Mouse (Mus musculus) gastrocnemius, postnatal 4 days (tissue): Measurements from ENCODE around the gene Epb41l2. TPM values are rescaled to one million over a fixed set of nuclear protein-coding genes. Genes with fewer than 3 reads are reported as not detected.

Experiments
- DNase-seq, 2 experiments: peaks; one replicate each; pipeline ENCODE4 v3.0.0; 2021 to 2022; ENCODE audit warnings: low spot score in 2 of 2, mixed read lengths in 2 of 2
- total RNA-seq, 2 experiments: library from RNA; stranded (reverse); gene quantifications; 2 replicates each; pipeline ENCODE4 v1.2.3; 2021

Gene Epb41l2
- total RNA-seq, 2 experiments from 2014 or later, result 169 to 187 TPM

DNA sequence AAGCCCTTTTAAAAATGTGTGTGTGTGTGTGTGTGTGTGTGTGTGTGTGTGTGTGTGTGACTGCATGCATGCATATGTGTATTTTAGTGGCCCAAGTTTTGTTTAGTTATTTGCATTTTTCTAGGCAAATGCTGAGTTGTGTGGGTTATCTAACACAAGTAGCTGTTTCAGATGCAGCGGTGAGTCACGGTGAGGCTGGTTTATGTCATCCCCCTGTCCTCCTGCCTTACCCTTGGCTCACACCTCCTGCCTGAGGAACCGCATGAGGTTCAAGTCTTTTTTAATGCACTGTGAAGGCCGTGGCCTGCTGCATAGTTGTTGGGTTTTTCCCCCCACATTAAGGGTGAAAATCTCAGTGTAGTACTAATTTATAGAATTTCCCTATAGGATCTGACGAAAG, 73.3 kb downstream of the Epb41l2 start:
- no peak for DNase-seq

DNA sequence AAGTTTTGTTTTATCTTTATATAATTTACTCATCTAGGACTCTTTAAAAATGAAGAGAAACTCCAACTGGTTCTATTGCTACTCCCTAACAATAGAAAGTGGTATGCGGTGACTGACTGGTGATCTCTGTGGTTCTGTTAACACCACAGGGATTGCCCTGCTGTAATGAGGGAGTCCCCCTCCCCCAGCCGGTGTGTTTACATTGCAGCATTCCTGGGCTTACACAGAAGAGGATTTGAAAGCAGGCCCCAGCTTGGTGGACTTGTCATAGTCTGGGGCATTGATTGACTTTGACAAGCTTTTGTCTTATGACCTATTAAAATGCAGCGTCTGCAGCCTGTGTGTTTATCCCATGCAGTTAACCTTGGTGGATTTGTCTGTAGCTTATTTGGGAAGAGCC, 73.9 kb downstream of the Epb41l2 start:
- DNase-seq, result no peak

DNA sequence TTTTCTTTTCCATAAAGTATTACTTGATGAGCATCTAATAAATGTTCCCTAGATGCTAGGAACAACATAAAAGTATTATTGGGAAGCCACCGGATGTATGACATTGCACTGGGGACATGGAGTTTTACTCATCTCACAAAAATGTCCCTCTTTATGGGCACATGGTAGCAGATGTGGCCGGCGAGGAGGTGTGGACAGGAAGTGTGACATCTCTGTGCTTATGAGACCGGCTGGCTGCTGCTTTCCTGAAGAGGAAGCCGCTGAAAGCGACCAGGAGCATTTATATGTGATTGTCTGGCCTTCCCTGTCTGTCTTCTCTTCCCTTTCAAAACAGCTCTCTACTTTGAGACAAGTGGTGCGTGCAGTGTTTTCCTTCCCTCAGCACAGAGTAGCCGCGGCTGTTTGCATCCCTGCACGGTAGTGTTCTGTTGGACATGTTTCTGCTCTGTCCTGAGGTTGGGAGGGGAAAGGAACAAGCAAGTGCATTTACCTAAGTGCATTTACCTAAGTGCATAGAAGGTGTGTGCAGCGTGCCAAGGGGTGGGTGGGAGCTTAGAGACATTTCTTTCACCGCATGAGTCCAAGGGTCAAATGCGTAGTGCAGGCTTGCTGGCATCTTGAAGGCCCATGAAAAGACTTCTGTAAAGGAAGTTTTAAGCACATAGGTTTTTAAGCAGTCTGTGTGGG, 74.9 kb downstream of the Epb41l2 start:
- DNase-seq, result no peak

DNA sequence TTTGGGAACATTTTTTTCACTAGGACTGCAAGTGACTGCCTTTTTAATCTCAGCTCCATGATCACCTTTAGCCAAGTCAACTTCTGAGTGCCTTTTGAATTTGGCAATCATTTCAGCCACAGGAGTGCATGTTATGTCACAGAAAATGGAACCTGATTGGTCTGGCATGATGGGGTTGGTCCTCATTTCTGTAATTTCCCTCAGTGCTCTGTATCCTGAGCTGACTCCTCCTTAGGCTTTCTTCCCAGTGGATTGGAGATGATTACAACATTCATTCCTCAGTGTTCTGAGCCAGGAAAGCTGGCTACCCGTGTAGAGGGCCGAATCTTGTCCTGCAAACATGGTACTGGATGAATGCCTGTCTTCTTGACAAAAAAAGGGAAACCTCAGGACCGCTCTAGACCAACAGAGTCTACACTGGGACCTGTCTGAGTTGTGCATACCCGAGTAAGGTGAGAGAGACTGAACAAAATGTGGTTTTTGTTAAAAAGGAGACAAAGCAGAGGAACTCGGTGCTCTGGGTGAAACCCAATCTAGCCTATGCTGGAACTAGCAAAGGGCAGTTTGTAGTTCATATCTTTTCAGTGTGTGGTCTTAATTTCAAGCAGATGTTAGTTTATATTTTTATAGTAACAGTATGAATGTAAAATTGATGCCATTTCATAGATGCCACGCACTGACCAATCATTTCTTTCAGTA, 77.3 kb downstream of the Epb41l2 start:
- no peak for DNase-seq

DNA sequence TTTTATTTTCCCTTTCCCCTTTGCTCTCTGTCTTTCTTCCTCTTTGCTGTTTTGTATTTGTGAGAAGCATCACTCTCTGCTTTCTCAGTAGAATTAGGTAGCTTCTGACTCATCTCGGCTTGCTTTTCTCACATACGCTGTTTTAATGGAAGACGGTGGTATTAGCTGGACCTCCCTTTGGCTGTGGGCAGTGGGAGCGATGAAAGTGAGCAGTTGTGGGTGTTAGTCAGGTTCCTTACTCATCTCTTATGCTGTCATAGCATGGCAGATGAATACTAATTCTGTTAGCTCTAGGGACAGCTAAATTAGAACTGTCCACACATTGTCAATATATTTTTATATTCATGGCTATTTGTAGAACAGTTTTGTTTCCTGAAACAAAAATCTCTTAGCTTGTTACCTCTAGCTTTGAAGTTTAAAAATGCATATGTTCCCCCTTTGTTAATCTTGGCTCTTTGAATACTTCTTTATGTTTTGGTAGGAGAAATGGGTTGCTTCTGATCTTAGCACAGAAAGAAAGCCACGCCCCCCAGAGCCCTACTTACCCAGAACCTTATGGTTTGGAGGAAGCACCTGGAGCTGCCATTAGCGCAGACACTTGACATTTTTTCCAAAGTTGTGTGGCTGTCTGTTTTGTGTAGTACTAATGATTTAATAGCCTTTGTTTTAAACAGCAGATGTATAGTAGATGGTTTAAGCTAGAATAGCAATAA, 78.1 kb downstream of the Epb41l2 start:
- no peak for DNase-seq

DNA sequence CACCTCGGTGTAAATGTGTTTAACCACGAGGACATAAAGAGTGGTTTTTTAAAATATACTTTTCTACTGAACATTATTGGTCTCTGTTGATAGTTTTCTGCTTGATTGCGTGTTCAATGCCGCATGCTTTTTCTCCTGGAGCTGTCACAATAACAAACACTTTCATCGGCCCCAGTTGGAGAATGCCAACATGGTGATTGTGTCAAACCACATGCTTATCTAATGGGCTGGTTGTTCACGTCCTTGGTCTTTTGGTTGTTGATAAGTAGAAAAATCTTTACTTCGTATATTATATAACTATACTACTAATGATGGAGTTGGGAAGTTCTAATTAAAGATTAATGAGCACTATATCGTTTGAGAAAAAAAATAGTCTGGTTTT, 78.7 kb downstream of the Epb41l2 start:
- no peak for DNase-seq

DNA sequence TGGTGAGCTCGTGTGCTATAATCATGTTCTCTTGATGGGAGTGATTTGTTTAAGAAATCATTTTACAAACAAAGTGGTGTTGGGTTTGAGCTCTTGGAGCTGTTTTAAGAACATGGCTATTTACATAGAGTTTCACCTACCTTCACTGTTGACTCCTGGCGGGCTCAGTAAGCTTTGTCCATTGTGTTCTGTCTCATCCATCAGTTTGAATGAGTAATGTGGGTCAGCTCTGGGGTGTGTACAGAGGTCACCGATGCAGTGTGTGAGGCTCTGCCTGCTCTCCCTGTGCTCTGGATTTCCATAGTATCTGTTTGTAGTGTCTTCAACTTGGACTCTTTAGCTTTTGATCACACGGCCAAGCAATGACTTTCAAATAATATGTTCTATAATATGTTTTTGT, 79.6 kb downstream of the Epb41l2 start:
- DNase-seq, result no peak

DNA sequence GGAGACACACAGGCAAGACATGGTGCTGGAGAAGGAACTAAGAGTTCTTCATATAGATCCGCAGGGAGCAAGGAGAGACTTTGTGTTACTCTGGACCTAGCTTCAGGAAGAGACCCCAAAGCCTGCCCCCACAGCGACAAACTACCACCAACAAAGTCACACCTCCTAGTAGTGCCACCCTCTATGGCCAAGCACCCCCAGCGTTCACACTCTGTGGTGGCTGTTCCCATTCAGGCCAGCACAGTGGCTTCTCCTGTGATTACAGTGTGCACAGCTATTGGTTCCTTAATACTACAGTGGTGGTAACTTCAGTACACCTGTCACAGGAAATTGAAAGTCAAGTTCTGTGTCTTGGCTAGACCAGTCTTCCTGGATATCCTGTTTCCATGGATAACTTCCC, 80.3 kb downstream of the Epb41l2 start:
- DNase-seq, result no peak

DNA sequence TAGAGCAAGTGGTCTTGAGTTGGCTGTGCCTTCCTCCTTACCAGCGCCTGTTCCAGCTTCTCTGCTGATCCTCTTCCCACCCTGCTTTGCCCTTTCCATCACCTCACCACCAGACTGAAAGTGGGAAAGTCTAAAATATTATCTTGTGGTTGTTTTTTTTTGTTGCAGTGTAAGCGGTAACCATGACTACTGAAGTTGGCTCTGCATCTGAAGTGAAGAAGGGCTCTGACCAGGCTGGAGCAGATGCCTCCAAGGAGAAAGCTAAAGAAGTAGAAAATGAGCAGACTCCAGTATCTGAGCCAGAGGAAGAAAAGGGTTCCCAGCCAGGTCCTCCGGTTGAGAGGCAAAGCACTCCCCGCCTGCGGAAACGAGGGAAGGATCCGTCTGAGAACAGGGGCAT, 81.8 kb downstream of the Epb41l2 start:
- DNase-seq, result no peak

DNA sequence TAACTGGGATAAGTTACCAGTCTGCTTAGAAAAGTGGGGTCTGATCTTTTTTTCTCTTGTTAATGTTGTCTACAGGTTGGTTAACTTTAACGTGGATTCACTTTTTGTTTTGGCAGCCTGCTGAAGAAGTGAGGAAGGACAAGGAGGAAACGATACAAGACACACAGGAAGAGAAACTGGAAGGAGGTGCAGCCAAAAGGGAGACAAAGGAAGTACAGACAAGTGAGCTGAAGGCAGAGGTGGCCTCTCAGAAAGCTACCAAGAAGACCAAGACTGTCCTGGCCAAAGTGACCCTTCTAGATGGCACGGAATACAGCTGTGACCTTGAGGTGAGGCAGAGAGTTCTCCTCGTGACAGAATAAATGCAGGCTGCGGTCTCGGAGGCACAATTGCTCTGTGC, 84.0 kb downstream of the Epb41l2 start:
- no peak for DNase-seq

DNA sequence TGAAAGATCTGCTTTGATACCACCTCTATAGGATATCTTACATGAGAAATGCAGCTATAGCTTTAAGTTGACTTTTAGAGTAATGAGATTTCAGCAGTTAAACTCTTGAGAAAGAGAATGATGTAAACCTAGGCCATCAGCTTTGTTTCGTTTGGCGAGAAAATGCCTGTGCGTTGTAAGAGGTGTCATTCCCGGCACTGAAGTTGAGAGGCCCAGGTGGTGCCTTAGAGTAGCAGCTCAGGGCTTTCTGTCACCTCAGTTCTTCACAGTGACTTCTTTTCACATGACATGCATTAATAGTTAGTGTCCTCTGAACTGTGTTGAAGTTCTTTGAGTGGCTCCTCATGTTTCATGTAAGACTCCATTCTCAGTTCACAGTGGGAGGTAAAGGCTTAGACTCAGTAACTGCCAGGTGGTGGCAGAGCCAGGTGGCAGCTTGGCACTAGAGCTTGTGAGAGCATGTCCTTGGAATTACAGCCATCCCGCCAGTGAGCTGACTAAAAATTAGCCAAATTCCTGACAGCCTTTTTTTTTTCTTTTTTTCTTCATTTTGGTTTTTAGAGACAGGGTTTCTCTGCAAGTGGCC, 84.7 kb downstream of the Epb41l2 start:
- DNase-seq, result no peak

DNA sequence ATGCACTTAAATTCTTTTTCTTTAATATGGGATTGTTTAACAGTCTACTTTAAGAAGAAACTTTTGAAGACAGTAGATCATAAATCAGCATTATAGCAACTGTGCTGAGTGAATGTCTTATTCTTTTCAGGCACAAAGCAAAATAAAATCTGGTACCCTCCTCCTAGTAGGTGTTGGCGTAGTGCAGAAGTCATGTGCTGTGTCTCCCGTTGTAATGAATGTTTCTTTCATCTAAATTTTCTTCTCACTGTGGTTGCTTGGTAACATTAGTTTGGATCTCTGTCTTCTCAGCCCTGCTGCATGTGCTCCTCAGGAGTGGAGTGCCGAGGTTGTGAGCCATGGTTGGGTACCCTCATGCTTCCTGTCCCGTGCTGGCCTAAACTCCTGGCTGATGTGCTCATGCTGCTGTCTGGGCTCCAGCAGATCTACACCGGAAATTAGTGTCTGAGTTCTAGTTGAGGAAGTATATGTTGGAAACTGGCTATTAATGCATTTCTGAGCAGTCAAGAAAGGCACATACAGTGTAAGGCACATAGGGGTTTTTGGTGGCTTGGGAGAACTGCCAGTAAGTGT, 87.4 kb downstream of the Epb41l2 start:
- no peak for DNase-seq

DNA sequence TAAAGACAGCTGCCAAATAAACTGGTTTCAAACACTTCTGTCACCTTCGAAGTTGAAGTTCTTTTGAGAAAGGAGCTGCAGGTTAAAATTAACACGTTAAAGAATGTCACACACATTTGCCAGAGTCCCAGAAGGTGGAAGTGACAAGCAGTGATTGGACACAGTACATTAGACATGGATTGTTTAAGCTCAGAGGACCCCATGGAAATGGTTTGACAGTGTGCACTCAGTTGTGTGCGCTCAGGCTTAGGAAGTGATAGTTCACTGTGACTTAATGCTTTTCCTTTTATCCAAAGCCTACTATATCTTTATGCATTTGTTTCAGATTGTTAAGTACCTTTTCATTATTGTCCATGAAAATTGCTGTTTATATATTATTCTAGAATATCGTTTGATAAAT, 89.1 kb downstream of the Epb41l2 start:
- DNase-seq, result no peak

DNA sequence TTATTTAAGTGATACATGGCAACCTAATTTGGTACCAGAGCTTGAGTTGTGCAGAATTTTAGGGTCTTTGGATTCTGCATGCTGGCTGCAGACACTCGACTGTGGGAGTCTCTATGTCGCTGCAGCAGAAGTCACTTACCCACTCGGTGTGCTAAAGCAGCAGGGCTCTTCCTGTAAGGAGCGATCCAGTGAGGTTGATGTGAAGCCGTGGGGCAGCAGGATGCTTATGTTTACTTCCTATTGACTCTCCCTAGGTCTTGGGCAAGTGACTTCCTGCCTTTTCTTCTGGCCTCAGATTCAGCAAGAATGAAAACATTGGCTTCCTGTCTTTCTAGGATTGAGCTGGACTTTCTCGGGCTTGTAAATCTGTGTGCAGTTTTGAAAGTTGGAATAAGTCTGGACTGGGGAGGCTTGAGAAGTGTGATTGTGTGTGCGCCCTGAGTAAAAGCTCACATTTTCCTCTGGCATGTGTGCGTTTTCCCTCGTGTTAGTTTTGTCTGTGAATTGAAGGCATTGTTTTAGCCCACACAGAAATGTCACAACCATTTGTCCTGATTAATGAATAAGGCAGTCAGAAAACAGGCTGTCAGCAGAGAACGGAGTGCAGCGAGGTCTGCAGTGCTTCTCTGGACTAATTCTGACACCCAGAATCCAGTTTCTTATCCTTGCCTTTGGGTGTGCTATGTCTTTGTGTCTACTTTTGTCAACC, 89.9 kb downstream of the Epb41l2 start:
- DNase-seq, result no peak

DNA sequence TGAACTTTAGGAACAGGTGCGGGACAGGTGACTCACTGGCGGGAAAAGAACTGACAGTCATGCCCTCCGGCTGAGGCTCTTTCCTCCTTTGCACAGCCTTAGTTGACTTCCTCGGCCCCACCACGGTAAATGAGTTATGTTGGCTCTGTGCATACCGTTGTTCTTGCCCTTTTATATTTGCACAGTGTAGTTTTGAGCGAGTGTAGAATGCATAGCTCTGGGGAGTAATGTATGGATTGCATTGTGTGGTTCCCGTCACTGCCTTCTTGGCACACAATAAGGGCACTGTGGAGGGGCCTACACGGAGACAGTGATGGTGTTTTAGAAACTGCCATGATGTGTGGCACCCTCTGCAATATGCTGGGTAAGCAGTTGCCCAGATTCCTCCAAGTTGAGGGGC, 93.6 kb downstream of the Epb41l2 start:
- no peak for DNase-seq

DNA sequence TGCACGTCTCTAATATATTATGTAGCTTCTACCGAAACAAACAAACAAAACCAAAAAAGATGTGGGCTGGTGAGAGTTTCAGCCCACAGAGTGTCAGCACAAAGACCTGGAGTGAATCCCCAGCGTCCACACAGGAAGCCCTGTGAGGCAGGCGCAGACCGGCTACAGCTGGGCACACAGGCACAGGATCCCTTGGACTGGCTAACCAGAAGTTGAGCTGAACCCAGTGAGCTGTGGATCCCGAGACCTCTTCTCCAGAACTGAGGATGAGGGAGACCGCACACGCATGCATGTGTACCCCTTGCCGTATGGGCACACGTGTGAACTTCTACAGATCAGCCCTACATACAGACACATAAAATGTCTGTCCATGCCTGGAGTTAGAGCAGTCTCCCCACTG, 94.2 kb downstream of the Epb41l2 start:
- DNase-seq, result no peak

DNA sequence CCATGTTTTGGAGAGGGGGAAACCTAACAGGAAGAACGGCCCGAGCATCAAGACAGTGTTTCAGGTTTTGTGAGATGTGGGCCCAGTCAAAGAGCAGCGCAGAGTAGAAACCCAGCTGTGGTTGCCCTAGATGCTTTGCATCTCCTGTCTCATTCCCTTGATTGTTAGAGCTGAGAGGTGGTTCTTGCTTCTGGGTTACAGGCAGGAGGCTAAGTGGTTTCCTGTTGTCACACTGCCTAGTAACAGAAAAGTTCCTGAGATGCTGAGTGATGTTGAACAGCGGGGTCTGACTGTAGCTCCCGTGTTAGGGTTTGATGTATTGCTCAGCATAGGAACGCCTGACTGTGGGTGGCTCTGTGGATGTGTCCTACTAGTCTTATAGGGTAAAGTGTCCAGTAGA, 97.5 kb downstream of the Epb41l2 start:
- no peak for DNase-seq

DNA sequence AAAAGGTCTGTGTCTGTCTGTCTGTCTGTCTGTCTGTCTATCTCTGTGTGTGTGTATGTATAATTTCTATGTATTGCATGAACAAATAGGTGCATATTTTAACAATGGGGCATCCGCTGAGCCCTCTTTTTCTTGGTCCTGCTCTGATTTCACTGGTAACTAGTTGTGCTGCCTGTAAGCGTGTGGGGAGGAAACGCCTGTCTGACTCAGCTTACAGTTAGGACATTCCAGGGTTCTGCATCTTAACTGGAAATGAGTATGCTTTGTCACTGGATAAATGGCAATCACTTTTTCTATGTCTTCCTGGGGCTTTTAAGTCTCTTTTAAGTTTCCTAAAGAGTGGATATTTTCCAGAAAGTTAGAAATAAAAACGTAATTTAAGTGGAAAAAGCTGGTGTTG, 98.4 kb downstream of the Epb41l2 start:
- DNase-seq, result no peak

DNA sequence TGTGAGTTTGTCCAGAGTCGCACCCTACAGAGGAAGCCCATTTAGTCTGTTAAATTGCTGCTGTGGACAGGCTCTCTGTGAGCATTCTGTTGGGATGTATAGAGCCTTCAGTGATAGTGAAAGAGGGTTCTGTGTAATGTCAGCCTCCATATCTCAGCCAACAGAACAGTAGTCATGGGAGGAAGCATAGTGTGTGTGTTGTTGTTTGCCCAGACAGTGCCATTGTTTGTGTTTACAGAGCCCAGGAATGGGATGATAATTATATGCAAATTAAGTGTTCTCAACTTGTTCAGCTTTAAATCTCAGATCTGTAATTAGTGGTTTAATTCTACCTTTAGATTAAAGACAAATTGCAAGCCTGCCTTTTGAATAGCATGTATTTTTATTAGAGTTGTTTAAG, 102.2 kb downstream of the Epb41l2 start:
- DNase-seq, result no peak

DNA sequence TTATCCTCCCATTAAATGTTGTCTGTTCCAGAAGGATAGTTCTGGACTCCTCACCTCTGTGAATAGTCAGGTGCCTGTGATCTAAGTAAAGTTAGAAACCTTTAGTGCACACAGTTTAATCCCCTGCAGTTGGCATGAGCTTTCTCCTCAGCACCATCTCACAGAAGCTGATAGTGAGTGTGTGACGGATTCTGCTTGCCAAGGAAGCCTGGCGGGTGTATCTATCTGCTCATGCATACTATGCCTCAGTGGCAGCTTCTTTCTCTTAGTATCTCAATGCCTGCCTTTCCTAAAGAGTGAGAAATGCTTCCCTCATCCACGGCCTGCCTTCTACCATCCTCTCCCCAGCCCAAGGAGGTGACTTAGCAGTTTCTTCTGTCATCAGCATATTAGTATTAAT, 103.1 kb downstream of the Epb41l2 start:
- DNase-seq, result no peak

DNA sequence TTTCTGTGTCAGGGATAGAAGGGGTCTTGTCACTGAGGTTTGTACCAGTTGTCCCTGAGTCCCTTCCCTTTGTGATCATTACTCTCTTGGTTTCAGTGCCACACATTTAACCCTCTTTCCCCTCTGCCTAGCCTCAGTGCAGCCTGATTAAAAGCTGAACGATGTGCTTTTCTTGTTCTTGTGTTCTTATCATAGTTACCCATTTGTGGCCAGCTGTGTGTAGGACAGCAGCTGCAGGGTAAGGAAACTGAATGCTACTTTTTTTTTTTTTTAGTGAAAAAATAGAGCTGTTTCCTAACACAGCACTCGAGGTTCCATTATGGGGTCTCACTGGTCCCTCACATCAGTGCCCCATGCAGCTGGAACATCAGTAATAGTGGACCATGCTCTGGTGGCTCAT, 106.9 kb downstream of the Epb41l2 start:
- no peak for DNase-seq
